Mouse (Mus musculus): ENCODE results near the gene Dld. TPM values are rescaled to one million over a fixed set of nuclear protein-coding genes. Genes with fewer than 3 reads are reported as not detected.

The Dld gene
- 141 and 156 TPM in 2 replicates for polyA plus RNA-seq (2014; fragmentation: Nextera tagmentation; extraction: Ambion mirVana)

DNA sequence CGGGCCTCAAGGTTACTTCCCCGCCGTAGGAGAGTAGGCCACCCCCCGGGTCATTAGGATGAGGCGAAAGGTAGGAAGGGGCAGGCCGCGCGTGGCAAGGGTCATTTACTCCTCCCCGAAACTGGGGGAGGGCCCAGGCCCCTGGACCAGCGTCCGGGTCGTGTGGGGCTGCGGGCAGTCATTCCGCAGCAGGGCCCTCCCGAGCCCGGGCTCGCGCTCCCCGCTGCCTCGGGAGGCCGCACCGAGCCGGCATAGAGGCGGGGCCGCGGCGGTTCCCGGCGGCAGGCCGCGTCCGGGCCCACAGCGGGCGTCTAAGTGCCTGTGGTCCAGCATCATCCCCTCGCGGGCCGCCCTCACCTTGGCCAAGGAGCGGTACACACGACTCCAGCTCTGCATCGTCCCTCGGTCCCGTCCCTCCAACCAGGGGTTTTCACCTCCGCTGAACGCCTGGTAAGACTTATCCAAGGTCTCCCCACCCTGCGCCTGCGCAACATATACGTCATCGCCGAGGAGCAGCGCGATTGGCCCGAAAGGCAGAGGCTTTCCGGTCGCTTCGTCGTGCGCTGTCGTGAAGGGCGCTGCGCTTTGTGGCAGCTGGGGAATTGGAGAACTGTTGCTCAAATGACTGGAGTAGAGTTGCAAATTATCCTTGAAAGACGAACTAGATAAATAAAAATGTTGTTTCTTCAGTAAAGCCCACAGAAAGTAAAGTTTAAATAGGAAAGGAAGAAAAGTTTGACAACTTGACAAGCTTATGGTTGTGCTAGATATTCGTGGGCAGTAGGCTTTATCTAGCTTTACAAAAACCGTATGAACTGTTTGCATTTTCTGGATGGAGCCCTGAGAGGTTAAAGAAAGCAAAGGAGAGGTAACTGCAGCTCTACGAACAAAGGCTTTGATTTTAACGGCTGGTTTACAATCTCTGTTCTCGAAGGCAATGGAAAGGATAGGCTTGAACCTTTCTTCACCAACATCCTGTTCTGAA, at the start of gene Dld:
Dld (minus strand) TSS at position 510 of the 985 bp plus-strand sequence.
- Histone ChIP-seq H3K4me2 (ENCODE audit: low read depth) (peak within 1 kb of the TSS; percentile 88), H3K4me3 (ENCODE audit: low read depth, low read length) (peak within 1 kb of the TSS; percentile 97), H3K4me1 (ENCODE audit: control insufficient read depth, insufficient read depth, low read length) (peaks cover 5% of the 10 kb centered on the region), H3K27me3 (ENCODE audit: control insufficient read depth, insufficient read depth, low read length) (no peaks in the 10 kb centered on the region), H3K9me3 (ENCODE audit: control insufficient read depth, low read length) (no peaks in the 10 kb centered on the region), H3K9ac (ENCODE audit: low read length) (peak within 1 kb of the TSS; percentile 92), H3K36me3 (ENCODE audit: control insufficient read depth, insufficient read depth, low read length) (peaks cover 3% of the 10 kb centered on the region; the same call in 1 of the 2 replicates), H3K27ac (ENCODE audit: low read depth, low read length) (peak within 1 kb of the TSS; percentile 27; the same call in 1 of the 2 replicates)
- peak; percentile 97 for DNase-seq (ENCODE audit: low spot score)
- 6% methylated on average over 59 of the region's 66 CpGs for WGBS
- ATAC-seq (ENCODE audit: insufficient read depth, low FRiP score, low TSS enrichment), result peak; percentile 99

DNA sequence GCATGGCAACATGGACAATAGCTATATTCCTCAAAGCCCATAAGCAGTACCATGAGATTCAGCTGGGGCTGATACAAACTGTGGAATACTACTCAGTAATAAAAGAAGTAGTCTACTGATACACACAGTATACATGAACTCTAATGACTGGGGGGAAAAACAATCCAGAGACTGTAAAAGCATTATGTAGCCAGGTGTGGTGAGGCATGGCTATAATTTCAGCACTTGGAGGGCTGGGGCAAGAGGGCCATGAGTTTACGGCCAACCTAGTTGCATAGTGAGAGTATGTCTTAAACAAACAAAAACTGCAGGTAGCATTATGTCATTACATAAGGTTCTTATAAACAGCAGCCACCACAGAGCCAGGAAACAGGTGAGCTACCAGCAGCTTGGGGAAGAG, 49.6 kb upstream of the Dld start:
- ATAC-seq (ENCODE audit: insufficient read depth, low FRiP score, low TSS enrichment), result no peak
- no peak overlapping the region for H3K9ac ChIP-seq (ENCODE audit: low read length)
- H3K27ac ChIP-seq (ENCODE audit: low read depth, low read length), result no peak overlapping the region
- no peaks in the 10 kb centered on the region for H3K27me3 ChIP-seq (ENCODE audit: control insufficient read depth, insufficient read depth, low read length)
- DNase-seq (ENCODE audit: low spot score), result no peak
- no peaks in the 10 kb centered on the region for H3K4me1 ChIP-seq (ENCODE audit: control insufficient read depth, insufficient read depth, low read length)
- no peaks in the 10 kb centered on the region for H3K36me3 ChIP-seq (ENCODE audit: control insufficient read depth, insufficient read depth, low read length)
- WGBS, result 83% methylated on average over 1 of the region's 1 CpGs
- no peak overlapping the region for H3K4me3 ChIP-seq (ENCODE audit: low read depth, low read length)
- no peak overlapping the region for H3K4me2 ChIP-seq (ENCODE audit: low read depth)
- H3K9me3 ChIP-seq (ENCODE audit: control insufficient read depth, low read length), result no peaks in the 10 kb centered on the region

DNA sequence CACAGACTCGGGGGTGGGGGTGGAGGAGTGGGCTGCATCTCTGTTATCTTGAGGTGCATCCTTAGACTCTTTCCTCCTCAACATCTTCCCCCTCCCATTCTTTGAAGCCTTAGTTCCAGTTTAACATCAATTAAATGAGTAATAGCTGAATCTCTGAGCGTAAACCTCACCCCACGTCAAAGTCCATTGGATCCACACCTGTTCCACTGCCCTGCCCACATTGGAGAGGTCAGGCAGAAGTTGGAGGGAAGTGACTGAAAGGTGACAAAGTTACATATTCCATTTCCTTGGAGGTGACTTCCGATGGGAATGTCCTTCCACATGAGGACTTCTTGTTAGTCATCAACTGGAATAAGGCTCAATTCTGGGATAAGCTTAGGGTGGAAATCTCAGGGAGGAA, 46.5 kb upstream of the Dld start:
- Histone ChIP-seq H3K4me3 (ENCODE audit: low read depth, low read length) (no peak overlapping the region), H3K4me2 (ENCODE audit: low read depth) (no peak overlapping the region), H3K36me3 (ENCODE audit: control insufficient read depth, insufficient read depth, low read length) (no peaks in the 10 kb centered on the region), H3K9ac (ENCODE audit: low read length) (no peak overlapping the region), H3K27ac (ENCODE audit: low read depth, low read length) (no peak overlapping the region), H3K27me3 (ENCODE audit: control insufficient read depth, insufficient read depth, low read length) (no peaks in the 10 kb centered on the region), H3K9me3 (ENCODE audit: control insufficient read depth, low read length) (no peaks in the 10 kb centered on the region), H3K4me1 (ENCODE audit: control insufficient read depth, insufficient read depth, low read length) (no peaks in the 10 kb centered on the region)
- DNase-seq (ENCODE audit: low spot score) (no peak), ATAC-seq (ENCODE audit: insufficient read depth, low FRiP score, low TSS enrichment) (no peak)
- 90% methylated on average over 4 of the region's 4 CpGs for WGBS

DNA sequence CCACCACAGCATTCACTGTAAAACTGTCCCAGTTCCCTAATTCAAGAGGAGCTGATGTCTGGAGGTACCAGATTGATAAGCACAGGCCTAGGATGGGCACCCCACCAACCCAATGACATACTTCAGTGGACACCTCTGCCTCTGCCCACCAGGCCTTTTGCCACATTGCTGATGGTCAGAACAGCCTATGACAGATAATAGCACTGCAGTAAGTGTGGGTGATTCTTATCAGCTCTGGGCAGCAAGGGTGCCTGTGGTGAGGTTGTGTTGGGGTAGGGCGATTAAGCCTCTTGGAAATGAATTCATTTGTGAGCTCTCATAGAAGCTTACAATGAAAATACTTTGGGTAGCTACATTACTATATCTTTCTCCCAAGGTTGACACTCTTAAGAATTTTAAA, 44.6 kb upstream of the Dld start:
- DNase-seq (ENCODE audit: low spot score) (no peak), ATAC-seq (ENCODE audit: insufficient read depth, low FRiP score, low TSS enrichment) (no peak)
- Histone ChIP-seq H3K4me2 (ENCODE audit: low read depth) (no peak overlapping the region), H3K27me3 (ENCODE audit: control insufficient read depth, insufficient read depth, low read length) (no peaks in the 10 kb centered on the region), H3K27ac (ENCODE audit: low read depth, low read length) (no peak overlapping the region), H3K4me3 (ENCODE audit: low read depth, low read length) (no peak overlapping the region), H3K4me1 (ENCODE audit: control insufficient read depth, insufficient read depth, low read length) (no peaks in the 10 kb centered on the region), H3K9ac (ENCODE audit: low read length) (no peak overlapping the region), H3K9me3 (ENCODE audit: control insufficient read depth, low read length) (no peaks in the 10 kb centered on the region), H3K36me3 (ENCODE audit: control insufficient read depth, insufficient read depth, low read length) (no peaks in the 10 kb centered on the region)
- WGBS, result 86% methylated on average over 1 of the region's 1 CpGs

DNA sequence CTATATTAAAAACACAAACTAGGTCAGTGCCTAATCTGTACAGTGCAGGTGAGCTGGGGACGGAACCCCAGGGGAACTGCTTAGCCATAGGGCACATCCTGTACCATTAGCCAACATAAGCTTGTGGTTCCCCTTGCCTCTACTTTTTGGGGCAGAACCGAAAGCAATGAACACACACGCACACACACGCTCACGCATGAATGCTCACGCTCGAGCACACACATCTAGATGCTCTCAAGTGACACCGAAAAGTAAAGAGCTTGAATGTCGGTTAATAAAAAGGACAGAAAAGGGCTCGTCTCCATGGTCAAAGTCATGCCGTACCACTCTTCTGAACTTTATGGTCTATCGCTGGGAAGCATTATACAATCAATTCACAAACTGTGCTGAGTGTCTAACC, 40.4 kb upstream of the Dld start:
- no peak for ATAC-seq (ENCODE audit: insufficient read depth, low FRiP score, low TSS enrichment)
- Histone ChIP-seq H3K4me3 (ENCODE audit: low read depth, low read length) (no peak overlapping the region), H3K4me2 (ENCODE audit: low read depth) (no peak overlapping the region), H3K9ac (ENCODE audit: low read length) (no peak overlapping the region), H3K36me3 (ENCODE audit: control insufficient read depth, insufficient read depth, low read length) (no peaks in the 10 kb centered on the region), H3K27me3 (ENCODE audit: control insufficient read depth, insufficient read depth, low read length) (no peaks in the 10 kb centered on the region), H3K9me3 (ENCODE audit: control insufficient read depth, low read length) (no peaks in the 10 kb centered on the region), H3K4me1 (ENCODE audit: control insufficient read depth, insufficient read depth, low read length) (no peaks in the 10 kb centered on the region), H3K27ac (ENCODE audit: low read depth, low read length) (no peak overlapping the region)
- 93% methylated on average over 12 of the region's 12 CpGs for WGBS
- DNase-seq (ENCODE audit: low spot score), result no peak

DNA sequence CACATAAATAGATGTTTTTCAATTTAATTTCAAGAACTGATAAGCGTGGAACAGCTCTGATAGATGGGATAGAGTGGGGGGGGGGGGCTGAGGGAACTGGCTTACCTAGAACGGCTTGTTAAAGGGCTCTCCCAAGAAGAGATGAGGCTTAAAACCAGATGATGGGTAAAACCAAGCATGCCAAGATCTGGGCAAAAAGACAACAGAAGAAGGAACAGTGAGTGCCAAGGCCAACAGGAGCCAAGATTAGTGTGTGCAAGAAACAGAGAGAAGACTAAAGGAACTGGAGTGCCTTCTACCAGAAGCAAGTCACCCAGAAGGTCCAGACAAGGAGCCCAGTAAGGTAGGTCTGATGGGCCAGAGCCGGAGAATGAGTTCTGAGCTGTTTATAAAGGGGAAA, 39.3 kb upstream of the Dld start, which contains the start of gene Slc26a3:
Slc26a3 (plus strand) TSS at position 301 of the 400 bp plus-strand sequence.
- Histone ChIP-seq H3K4me1 (ENCODE audit: control insufficient read depth, insufficient read depth, low read length) (no peaks in the 10 kb centered on the region), H3K9ac (ENCODE audit: low read length) (no peak within 1 kb of the TSS), H3K9me3 (ENCODE audit: control insufficient read depth, low read length) (no peaks in the 10 kb centered on the region), H3K4me2 (ENCODE audit: low read depth) (no peak within 1 kb of the TSS), H3K4me3 (ENCODE audit: low read depth, low read length) (no peak within 1 kb of the TSS), H3K27me3 (ENCODE audit: control insufficient read depth, insufficient read depth, low read length) (no peaks in the 10 kb centered on the region), H3K36me3 (ENCODE audit: control insufficient read depth, insufficient read depth, low read length) (no peaks in the 10 kb centered on the region), H3K27ac (ENCODE audit: low read depth, low read length) (no peak within 1 kb of the TSS)
- WGBS, result 93% methylated on average over 3 of the region's 3 CpGs
- no peak for ATAC-seq (ENCODE audit: insufficient read depth, low FRiP score, low TSS enrichment)
- DNase-seq (ENCODE audit: low spot score), result no peak

DNA sequence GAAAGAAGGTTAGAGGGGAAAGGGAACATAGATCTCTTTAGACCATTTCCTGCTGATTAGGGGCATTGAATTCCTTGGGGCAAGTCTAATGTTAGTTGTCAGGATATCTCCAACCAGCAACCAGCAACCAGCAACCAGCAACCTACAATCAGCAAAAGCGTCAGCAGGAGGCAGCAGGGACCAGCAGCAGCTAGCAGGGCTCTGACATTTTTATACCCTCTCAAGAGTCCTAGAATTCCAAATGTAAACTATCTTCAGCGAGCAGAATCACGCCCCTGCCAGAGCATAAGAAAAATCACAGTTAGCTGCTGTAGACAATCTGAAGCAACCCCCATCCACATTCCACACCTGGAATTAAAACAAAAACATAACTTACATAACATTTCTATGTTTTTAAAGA, 36.0 kb upstream of the Dld start:
- no peaks in the 10 kb centered on the region for H3K36me3 ChIP-seq (ENCODE audit: control insufficient read depth, insufficient read depth, low read length)
- H3K4me2 ChIP-seq (ENCODE audit: low read depth), result no peak overlapping the region
- no peak overlapping the region for H3K4me3 ChIP-seq (ENCODE audit: low read depth, low read length)
- no peaks in the 10 kb centered on the region for H3K9me3 ChIP-seq (ENCODE audit: control insufficient read depth, low read length)
- DNase-seq (ENCODE audit: low spot score), result no peak
- no peak for ATAC-seq (ENCODE audit: insufficient read depth, low FRiP score, low TSS enrichment)
- no peaks in the 10 kb centered on the region for H3K4me1 ChIP-seq (ENCODE audit: control insufficient read depth, insufficient read depth, low read length)
- WGBS, result 56% methylated on average over 3 of the region's 3 CpGs
- no peaks in the 10 kb centered on the region for H3K27me3 ChIP-seq (ENCODE audit: control insufficient read depth, insufficient read depth, low read length)
- H3K27ac ChIP-seq (ENCODE audit: low read depth, low read length), result no peak overlapping the region
- no peak overlapping the region for H3K9ac ChIP-seq (ENCODE audit: low read length)

DNA sequence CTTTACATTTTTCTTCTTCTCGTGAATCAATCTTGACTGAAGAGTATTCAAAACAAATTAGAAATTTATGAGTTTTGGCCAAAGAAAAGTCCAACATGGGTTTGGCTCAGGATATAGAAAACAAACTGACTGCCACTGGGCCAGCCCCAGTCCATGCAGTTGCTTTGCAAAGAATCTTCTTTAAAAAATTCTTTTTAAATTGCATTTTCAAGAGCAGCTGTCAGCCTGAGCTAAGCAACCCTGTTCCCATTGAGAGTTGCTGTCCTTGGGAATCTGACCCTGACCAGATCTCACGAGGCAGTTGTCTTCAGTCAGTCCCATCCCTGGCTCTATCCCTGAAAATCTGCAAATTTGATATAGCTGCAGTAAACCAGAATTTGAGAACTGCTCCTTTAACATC, 31.2 kb upstream of the Dld start:
- Histone ChIP-seq H3K9ac (ENCODE audit: low read length) (no peak overlapping the region), H3K27ac (ENCODE audit: low read depth, low read length) (no peak overlapping the region), H3K4me2 (ENCODE audit: low read depth) (no peak overlapping the region), H3K4me3 (ENCODE audit: low read depth, low read length) (no peak overlapping the region), H3K36me3 (ENCODE audit: control insufficient read depth, insufficient read depth, low read length) (no peaks in the 10 kb centered on the region), H3K9me3 (ENCODE audit: control insufficient read depth, low read length) (no peaks in the 10 kb centered on the region), H3K27me3 (ENCODE audit: control insufficient read depth, insufficient read depth, low read length) (no peaks in the 10 kb centered on the region), H3K4me1 (ENCODE audit: control insufficient read depth, insufficient read depth, low read length) (no peaks in the 10 kb centered on the region)
- DNase-seq (ENCODE audit: low spot score) (no peak), ATAC-seq (ENCODE audit: insufficient read depth, low FRiP score, low TSS enrichment) (no peak)
- WGBS, result 79% methylated on average over 2 of the region's 2 CpGs

DNA sequence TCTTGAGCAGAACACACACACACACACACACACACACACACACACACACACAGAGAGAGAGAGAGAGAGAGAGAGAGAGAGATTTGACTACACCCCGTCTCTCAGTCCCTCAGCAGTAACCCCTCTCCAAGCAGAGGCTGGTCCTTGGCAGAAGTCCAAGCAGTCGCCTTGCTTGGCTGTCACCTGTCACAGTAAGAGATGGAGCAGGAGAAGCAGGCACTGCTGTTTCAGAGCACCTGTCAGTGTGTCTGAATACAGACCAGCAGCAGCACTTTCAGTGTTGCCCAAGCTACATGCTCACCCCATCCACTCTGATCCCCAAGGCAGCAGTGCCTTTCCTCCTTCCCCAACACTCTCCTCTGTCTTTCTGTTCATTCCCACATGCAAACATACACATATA, 29.6 kb upstream of the Dld start:
- no peaks in the 10 kb centered on the region for H3K9me3 ChIP-seq (ENCODE audit: control insufficient read depth, low read length)
- H3K27ac ChIP-seq (ENCODE audit: low read depth, low read length), result no peak overlapping the region
- no peak overlapping the region for H3K4me2 ChIP-seq (ENCODE audit: low read depth)
- ATAC-seq (ENCODE audit: insufficient read depth, low FRiP score, low TSS enrichment), result no peak
- 58% methylated on average over 2 of the region's 2 CpGs for WGBS
- DNase-seq (ENCODE audit: low spot score), result no peak
- H3K9ac ChIP-seq (ENCODE audit: low read length), result no peak overlapping the region
- no peaks in the 10 kb centered on the region for H3K4me1 ChIP-seq (ENCODE audit: control insufficient read depth, insufficient read depth, low read length)
- no peak overlapping the region for H3K4me3 ChIP-seq (ENCODE audit: low read depth, low read length)
- H3K36me3 ChIP-seq (ENCODE audit: control insufficient read depth, insufficient read depth, low read length), result no peaks in the 10 kb centered on the region
- H3K27me3 ChIP-seq (ENCODE audit: control insufficient read depth, insufficient read depth, low read length), result no peaks in the 10 kb centered on the region
